24 mouse cellular contexts compared by ENCODE assay signal in genomic region chr8:120884881-120885280, GRCm38 (mm10).
DNase-seq lines count a peak whose midpoint lies in the region; ATAC-seq and TF ChIP-seq lines count a peak whose summit lies in the region.
"Had no signal": no experiment of that assay in that cellular context is flagged by ENCODE, and none has a peak within 500 bp of the region (broad histone marks: within the 10 kb centered on the region; RNA-seq: fewer than 3 reads in every experiment).

No protein-coding gene starts in this region.

- DNase-seq in lung, postnatal 25 days (ENCODE audit: low spot score): no peak
- no peak for DNase-seq in intestine, embryonic 14.5 days (ENCODE audit: low spot score)
- DNase-seq in heart, postnatal 25 days (ENCODE audit: low spot score): no peak
- DNase-seq in gastrocnemius, adult 8-10 months (ENCODE audit: low spot score in 2 of 2): no peak
- DNase-seq: adrenal gland, adult 2 months; cerebellum, adult 9-11 months; forebrain, postnatal 0 days; heart, adult 11 months; heart, postnatal 36 days; kidney, adult 2 months; kidney, postnatal 25 days; midbrain, embryonic 14.5 days; right cerebral cortex, postnatal 25 days; thymus, postnatal 14 days had no signal

- H3K27me3 ChIP-seq in lung, embryonic 15.5 days: peaks cover 90% of the 10 kb centered on the region
- H3K27me3 ChIP-seq in intestine, embryonic 14.5 days (replicated peaks; ENCODE audit: control insufficient read depth, insufficient read depth, low read length): peaks cover 54% of the 10 kb centered on the region
- peaks cover 51% of the 10 kb centered on the region for H3K27me3 ChIP-seq in intestine, postnatal 0 days (replicated peaks; ENCODE audit: control insufficient read depth, insufficient read depth, low read length)
- peaks cover 54% of the 10 kb centered on the region for H3K27me3 ChIP-seq in stomach, embryonic 15.5 days (replicated peaks)

- no peak overlapping the region; the same call in 1 of the 2 replicates for H3K9ac ChIP-seq in lung, embryonic 15.5 days
- peak overlapping the region; percentile 69 for H3K9ac ChIP-seq in intestine, embryonic 14.5 days (ENCODE audit: low read length)
- no peak overlapping the region for H3K9ac ChIP-seq in intestine, postnatal 0 days (ENCODE audit: low read depth, low read length)
- no peak overlapping the region for H3K9ac ChIP-seq in stomach, embryonic 15.5 days
- H3K9ac ChIP-seq: embryonic facial prominence, embryonic 15.5 days; forebrain, postnatal 0 days; heart, embryonic 13.5 days; limb, embryonic 13.5 days; liver, embryonic 14.5 days had no signal

- no peak for ATAC-seq in lung, embryonic 15.5 days (ENCODE audit: borderline replicate concordance, extremely low read depth, low FRiP score, low TSS enrichment)
- no peak for ATAC-seq in intestine, embryonic 14.5 days (replicated peaks; ENCODE audit: low FRiP score, low TSS enrichment, low read depth)
- no peak for ATAC-seq in intestine, postnatal 0 days
- no peak for ATAC-seq in stomach, embryonic 15.5 days (ENCODE audit: insufficient read depth, low FRiP score, low read depth)
- ATAC-seq: forebrain, postnatal 0 days; hindbrain, embryonic 16.5 days had no signal

- WGBS in lung, embryonic 15.5 days: 29% methylated on average over 13 of the region's 13 CpGs
- 10% methylated on average over 13 of the region's 13 CpGs for WGBS in intestine, embryonic 14.5 days
- WGBS in intestine, postnatal 0 days: 10% methylated on average over 13 of the region's 13 CpGs
- WGBS in stomach, embryonic 15.5 days: 15% methylated on average over 13 of the region's 13 CpGs

- no peaks in the 10 kb centered on the region for H3K36me3 ChIP-seq in lung, embryonic 15.5 days
- H3K36me3 ChIP-seq in intestine, embryonic 14.5 days (ENCODE audit: control insufficient read depth, insufficient read depth, low read length): no peaks in the 10 kb centered on the region
- no peaks in the 10 kb centered on the region for H3K36me3 ChIP-seq in intestine, postnatal 0 days (ENCODE audit: control insufficient read depth, insufficient read depth)
- H3K36me3 ChIP-seq in stomach, embryonic 15.5 days: no peaks in the 10 kb centered on the region
- H3K36me3 ChIP-seq: embryonic facial prominence, embryonic 15.5 days; heart, embryonic 13.5 days; limb, embryonic 13.5 days had no signal

- peaks cover 12% of the 10 kb centered on the region for H3K4me1 ChIP-seq in lung, embryonic 15.5 days
- H3K4me1 ChIP-seq in intestine, embryonic 14.5 days (replicated peaks; ENCODE audit: control insufficient read depth, insufficient read depth, low read length): peaks cover 28% of the 10 kb centered on the region
- no peaks in the 10 kb centered on the region for H3K4me1 ChIP-seq in intestine, postnatal 0 days (replicated peaks; ENCODE audit: control insufficient read depth, insufficient read depth, low read length)
- H3K4me1 ChIP-seq in stomach, embryonic 15.5 days: peaks cover 25% of the 10 kb centered on the region

- H3K9me3 ChIP-seq in lung, embryonic 15.5 days: no peaks in the 10 kb centered on the region
- H3K9me3 ChIP-seq in intestine, embryonic 14.5 days (ENCODE audit: control insufficient read depth, low read length): no peaks in the 10 kb centered on the region
- H3K9me3 ChIP-seq in intestine, postnatal 0 days (ENCODE audit: control insufficient read depth): no peaks in the 10 kb centered on the region
- H3K9me3 ChIP-seq in stomach, embryonic 15.5 days: no peaks in the 10 kb centered on the region
- H3K9me3 ChIP-seq: embryonic facial prominence, embryonic 15.5 days; heart, embryonic 13.5 days; limb, embryonic 13.5 days had no signal

- intact Hi-C loops in heart, postnatal 25 days (cut with DNase I): no loop called here

- 0 out of 2 replicates have a peak overlapping the region, but pooled peaks have one; percentile 8 for H3K27ac ChIP-seq in lung, embryonic 15.5 days
- H3K27ac ChIP-seq in intestine, embryonic 14.5 days (ENCODE audit: low read depth): peak overlapping the region; percentile 96
- H3K27ac ChIP-seq in intestine, postnatal 0 days (ENCODE audit: low read depth, low read length): peak overlapping the region; percentile 15; the same call in 1 of the 2 replicates
- H3K27ac ChIP-seq in stomach, embryonic 15.5 days: peak overlapping the region; percentile 95
- H3K27ac ChIP-seq: embryonic facial prominence, embryonic 15.5 days; heart, embryonic 13.5 days; left cerebral cortex, adult 2 months; limb, embryonic 13.5 days; liver, embryonic 14.5 days had no signal

- no peak for TF ChIP-seq CTCF in intestine, postnatal 0 days (IDR thresholded peaks at IDR 0.05; ENCODE audit: low read depth)

- H3K4me2 ChIP-seq in lung, embryonic 15.5 days: peak overlapping the region; percentile 40
- peak overlapping the region; percentile 53 for H3K4me2 ChIP-seq in intestine, embryonic 14.5 days (ENCODE audit: low read length)
- peak overlapping the region; percentile 51 for H3K4me2 ChIP-seq in intestine, postnatal 0 days (replicated peaks; ENCODE audit: low read depth)
- H3K4me2 ChIP-seq in stomach, embryonic 15.5 days: peak overlapping the region; percentile 47
- H3K4me2 ChIP-seq: embryonic facial prominence, embryonic 15.5 days; heart, embryonic 13.5 days; limb, embryonic 13.5 days had no signal

- no peak overlapping the region for H3K4me3 ChIP-seq in lung, embryonic 15.5 days
- H3K4me3 ChIP-seq in intestine, embryonic 14.5 days (ENCODE audit: low read depth, low read length): no peak overlapping the region
- peak overlapping the region; percentile 18; the same call in 1 of the 2 replicates for H3K4me3 ChIP-seq in intestine, postnatal 0 days (ENCODE audit: low read depth, low read length)
- H3K4me3 ChIP-seq in stomach, embryonic 15.5 days (replicated peaks): no peak overlapping the region
- H3K4me3 ChIP-seq: embryonic facial prominence, embryonic 15.5 days; heart, embryonic 13.5 days; left cerebral cortex, adult 2 months; limb, embryonic 13.5 days; myocyte had no signal

Comparison
In these comparisons a context has a peak if more than half of its experiments do, and no peak if none do; other contexts are left out.
1. H3K27ac ChIP-seq: peak in every context shown above with its lines; median percentile 96 in intestine, embryonic 14.5 days; 95 in stomach, embryonic 15.5 days; 15 in intestine, postnatal 0 days; 8 in lung, embryonic 15.5 days.